Mouse (Mus musculus) heart, embryonic 12.5 days (tissue): ENCODE results near the gene Dgka. TPM values are rescaled to one million over a fixed set of nuclear protein-coding genes. Genes with fewer than 3 reads are reported as not detected.

Source experiments
- ATAC-seq: fragments of 200-750 bp; cut with Nextera tagmentation; 2 replicates; pipeline ENCODE4 v1.8.0; 2017; ENCODE audit warnings: moderate TSS enrichment, moderate library complexity; ENCODE audit not compliant: insufficient number of reproducible peaks, low FRiP score
- H3K27ac ChIP-seq: fragments of 300-500 bp; sonication (generic); 2 replicates; pipeline ENCODE4 v1.5.1; 2016; ENCODE audit warnings: mild to moderate bottlenecking, moderate library complexity; ENCODE audit not compliant: poor library complexity, severe bottlenecking
- H3K27me3 ChIP-seq: fragments of 300-500 bp; sonication (generic); replicated peaks from 2 replicates; pipeline ENCODE4 v1.6.1; 2016; ENCODE audit warnings: mild to moderate bottlenecking, moderate library complexity
- H3K36me3 ChIP-seq: fragments of 300-500 bp; sonication (generic); 2 replicates; pipeline ENCODE4 v1.6.1; 2016; ENCODE audit warnings: mild to moderate bottlenecking, moderate library complexity
- H3K4me1 ChIP-seq: fragments of 300-500 bp; sonication (generic); replicated peaks from 2 replicates; pipeline ENCODE4 v1.6.1; 2016; ENCODE audit warnings: mild to moderate bottlenecking
- H3K4me2 ChIP-seq: fragments of 300-500 bp; sonication (generic); 2 replicates; pipeline ENCODE4 v1.6.1; 2016; ENCODE audit warnings: mild to moderate bottlenecking, moderate library complexity
- H3K4me3 ChIP-seq: fragments of 300-500 bp; sonication (generic); 2 replicates; pipeline ENCODE4 v1.5.1; 2016; ENCODE audit warnings: mild to moderate bottlenecking
- H3K9ac ChIP-seq: fragments of 300-500 bp; sonication (generic); 2 replicates; pipeline ENCODE4 v1.6.1; 2016; ENCODE audit warnings: mild to moderate bottlenecking, moderate library complexity
- H3K9me3 ChIP-seq: fragments of 300-500 bp; sonication (generic); replicated peaks from 2 replicates; pipeline ENCODE4 v1.6.1; 2016; ENCODE audit warnings: mild to moderate bottlenecking, moderate library complexity
- WGBS: fragments of 180-500 bp; shearing (Covaris S2); methylation state at CpG from one replicate; pipeline ENCODE4 v1.1.7; 2016; 5-methylcytosine and 5-hydroxymethylcytosine counted together
- polyA plus RNA-seq: library from polyadenylated mRNA; unstranded; fragments of >200 nt; fragmentation: Nextera tagmentation; extraction: Ambion mirVana; gene quantifications from 2 replicates; pipeline ENCODE4 v1.2.1, GENCODE M21; 2016

Gene Dgka
- polyA plus RNA-seq, 1 experiment from 2014 or later: 4.4 TPM

DNA sequence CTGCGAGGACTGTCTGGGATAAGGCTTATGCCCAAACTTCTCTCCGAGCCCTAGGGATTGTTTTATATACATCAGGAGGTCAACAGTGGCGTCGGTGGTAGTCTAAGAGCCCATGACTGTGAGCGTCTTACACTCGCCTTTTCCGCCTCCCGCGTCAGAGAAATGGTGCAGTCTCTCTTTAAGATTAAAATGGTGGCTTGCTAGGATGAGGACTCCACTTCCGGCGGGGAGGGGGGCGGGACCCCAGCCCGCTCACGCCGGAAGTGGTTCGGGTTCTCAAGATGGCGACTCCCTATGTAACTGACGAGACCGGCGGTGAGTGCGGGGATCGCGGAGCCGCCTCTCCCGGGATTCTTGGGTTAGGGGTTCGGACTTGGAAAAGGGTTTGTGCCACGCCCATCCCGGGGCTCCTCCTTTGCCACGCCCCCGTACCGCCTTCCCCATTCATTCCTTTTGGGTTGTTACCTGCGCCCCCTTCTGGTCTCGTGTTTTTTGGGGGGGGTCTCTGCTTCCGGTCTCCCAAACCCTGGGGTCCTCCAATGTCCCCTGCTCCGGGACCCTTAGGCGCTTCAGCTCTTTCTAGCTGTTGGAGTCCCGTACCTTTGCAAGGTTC lies 3.7 kb upstream of the Dgka start:
- Histone ChIP-seq H3K27me3 (no peaks in the 10 kb centered on the region), H3K36me3 (peaks cover 11% of the 10 kb centered on the region), H3K9ac (peak overlapping the region; percentile 87), H3K27ac (peak overlapping the region; percentile 95), H3K9me3 (no peaks in the 10 kb centered on the region), H3K4me1 (peaks cover 19% of the 10 kb centered on the region), H3K4me2 (peak overlapping the region; percentile 88), H3K4me3 (peak overlapping the region; percentile 82)
- under 1% methylated on average over 37 of the region's 37 CpGs for WGBS
- ATAC-seq: peak; percentile 86

DNA sequence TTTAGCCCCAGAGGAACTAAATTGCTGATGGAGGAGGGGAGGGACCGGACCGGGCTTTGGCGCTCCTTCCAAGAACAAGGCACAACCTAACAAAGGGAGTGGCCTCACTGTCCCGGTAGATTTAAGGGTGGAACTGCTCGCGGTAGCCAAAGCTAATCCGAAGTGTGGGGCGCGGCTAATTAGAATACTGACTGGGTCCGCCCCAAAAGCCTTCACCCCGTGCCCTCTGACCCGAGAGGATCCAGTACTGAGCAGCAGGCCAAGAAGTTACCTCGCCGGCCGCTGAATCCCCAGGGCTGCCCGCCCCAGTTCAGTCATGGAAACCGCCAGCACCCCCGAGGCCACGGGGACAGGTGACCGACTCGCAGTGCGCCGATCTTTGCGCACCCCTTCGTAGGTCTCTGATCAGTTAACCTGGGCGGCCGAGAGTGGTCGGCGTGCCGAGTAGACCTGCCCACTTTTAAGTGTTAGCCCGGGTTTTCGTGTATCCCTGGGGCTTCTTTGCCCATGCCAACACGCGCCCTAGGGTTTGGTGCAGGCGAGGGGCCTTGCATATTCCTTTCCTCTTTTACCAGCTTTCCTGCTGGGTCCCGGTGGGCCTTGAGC lies 3.1 kb upstream of the Dgka start, which contains the start of gene Pym1:
Gene Pym1 (plus strand): TSS at position 244 of the 606 bp plus-strand sequence.
- peaks cover 6% of the 10 kb centered on the region for H3K36me3 ChIP-seq
- peaks cover 23% of the 10 kb centered on the region for H3K4me1 ChIP-seq
- peak within 1 kb of the TSS; percentile 87 for H3K9ac ChIP-seq
- peak within 1 kb of the TSS; percentile 82 for H3K4me3 ChIP-seq
- H3K27ac ChIP-seq: peak within 1 kb of the TSS; percentile 95
- no peaks in the 10 kb centered on the region for H3K9me3 ChIP-seq
- ATAC-seq: peak; percentile 78
- H3K27me3 ChIP-seq: 0 out of 2 replicates have a peak, but pooled peaks cover under 1% of the 10 kb centered on the region
- under 1% methylated on average over 36 of the region's 36 CpGs for WGBS
- H3K4me2 ChIP-seq: peak within 1 kb of the TSS; percentile 88

- Histone ChIP-seq H3K9ac (peak overlapping the region; percentile 87), H3K4me2 (peak overlapping the region; percentile 88), H3K4me1 (peaks cover 27% of the 10 kb centered on the region), H3K27ac (peak overlapping the region; percentile 95), H3K9me3 (no peaks in the 10 kb centered on the region), H3K4me3 (peak overlapping the region; percentile 82), H3K27me3 (peaks cover 6% of the 10 kb centered on the region), H3K36me3 (0 out of 2 replicates have a peak, but pooled peaks cover under 1% of the 10 kb centered on the region)
- 43% methylated on average over 9 of the region's 9 CpGs for WGBS
- no peak for ATAC-seq
These were observed 2.5 kb upstream of the Dgka start for GRCm38 (mm10) chr10:128746972-128747645.

DNA sequence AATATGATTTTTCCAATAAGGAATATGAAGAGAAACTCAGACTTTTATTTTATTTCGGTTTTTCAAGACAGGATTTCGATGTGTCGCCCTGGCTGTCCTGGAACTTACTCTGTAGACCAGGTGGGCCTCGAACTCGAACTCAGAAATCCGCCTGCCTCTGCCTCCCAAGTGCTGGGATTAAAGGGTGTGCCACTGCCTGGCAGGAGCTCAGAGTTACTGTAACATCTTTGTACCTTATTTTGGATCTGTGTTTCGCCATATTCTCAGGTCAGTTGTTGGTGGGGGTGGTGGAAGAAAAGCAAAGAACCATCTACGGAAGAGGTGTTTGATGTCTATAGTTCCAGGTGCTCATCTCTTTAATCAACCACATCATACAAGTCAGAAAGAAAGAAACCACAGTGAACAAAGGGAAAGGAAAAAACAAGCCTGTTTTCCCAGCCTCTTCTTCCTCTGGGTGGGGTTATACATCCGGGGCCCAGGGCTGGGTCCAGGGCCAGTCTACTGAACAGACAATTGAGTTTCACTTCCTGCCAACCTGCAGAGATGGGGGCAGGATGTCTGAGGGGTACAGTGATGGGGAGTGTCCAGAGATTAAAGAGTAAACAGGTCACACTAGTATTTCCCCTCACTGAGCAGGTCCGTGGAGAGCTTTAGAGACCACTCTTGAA lies 1.4 kb upstream of the Dgka start:
- H3K27ac ChIP-seq: no peak overlapping the region
- H3K9me3 ChIP-seq: no peaks in the 10 kb centered on the region
- H3K4me2 ChIP-seq: no peak overlapping the region
- ATAC-seq: no peak
- 88% methylated on average over 10 of the region's 10 CpGs for WGBS
- no peak overlapping the region for H3K4me3 ChIP-seq
- peaks cover 10% of the 10 kb centered on the region for H3K27me3 ChIP-seq
- H3K9ac ChIP-seq: no peak overlapping the region
- H3K4me1 ChIP-seq: peaks cover 27% of the 10 kb centered on the region
- no peaks in the 10 kb centered on the region for H3K36me3 ChIP-seq

DNA sequence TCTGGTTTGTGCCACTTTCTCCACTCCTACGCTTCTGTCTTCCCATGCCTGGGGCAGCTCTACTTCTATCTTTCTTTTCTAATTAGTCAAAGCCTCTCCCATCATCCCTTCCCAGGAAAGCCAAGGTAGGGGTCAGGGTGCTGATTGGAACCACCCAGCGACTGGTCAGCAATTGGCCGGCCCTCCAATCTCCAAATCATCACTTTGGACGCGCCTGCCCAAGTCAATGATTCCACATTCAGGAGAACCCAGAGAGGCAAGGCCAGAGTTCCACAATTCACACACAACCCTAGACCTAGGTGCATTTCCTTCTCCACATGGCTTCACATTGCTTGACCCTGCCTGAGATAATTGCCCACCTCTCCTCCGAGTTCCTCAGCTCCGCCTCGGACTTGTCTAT lies 444 bp downstream of the Dgka start:
- Histone ChIP-seq H3K4me2 (peak overlapping the region; percentile 93), H3K9ac (peak overlapping the region; percentile 79), H3K27ac (peak overlapping the region; percentile 56), H3K27me3 (peaks cover 10% of the 10 kb centered on the region), H3K36me3 (no peaks in the 10 kb centered on the region), H3K4me3 (peak overlapping the region; percentile 80), H3K9me3 (no peaks in the 10 kb centered on the region), H3K4me1 (peaks cover 20% of the 10 kb centered on the region)
- ATAC-seq: no peak
- 9% methylated on average over 8 of the region's 8 CpGs for WGBS

- peak; percentile 62 for ATAC-seq
- H3K27me3 ChIP-seq: peaks cover 10% of the 10 kb centered on the region
- under 1% methylated on average over 36 of the region's 37 CpGs for WGBS
- H3K36me3 ChIP-seq: no peaks in the 10 kb centered on the region
- H3K9me3 ChIP-seq: no peaks in the 10 kb centered on the region
- peak overlapping the region; percentile 56 for H3K27ac ChIP-seq
- peak overlapping the region; percentile 93 for H3K4me2 ChIP-seq
- H3K4me1 ChIP-seq: peaks cover 17% of the 10 kb centered on the region
- peak overlapping the region; percentile 80 for H3K4me3 ChIP-seq
- H3K9ac ChIP-seq: peak overlapping the region; percentile 79
These were observed 864 bp downstream of the Dgka start for GRCm38 (mm10) chr10:128743791-128744191.

DNA sequence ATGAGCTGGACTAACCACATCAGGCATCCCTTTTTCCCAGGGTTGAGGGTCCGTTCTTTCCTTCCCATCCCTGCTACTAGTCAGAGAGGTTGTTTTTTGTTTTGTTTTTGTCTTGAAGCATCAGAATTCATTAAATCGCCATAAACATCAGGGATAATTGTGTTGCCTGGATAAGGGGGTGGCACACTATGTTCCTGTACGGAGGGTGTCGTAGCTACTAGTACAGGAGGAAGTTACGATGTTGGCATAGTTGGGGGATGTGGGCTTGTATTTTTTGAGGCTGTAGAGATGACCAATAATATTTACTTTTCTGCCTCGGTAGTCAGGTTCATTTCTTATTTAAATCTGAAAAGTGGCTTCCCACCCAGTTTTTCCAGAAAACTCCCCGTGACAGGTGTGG lies 1.4 kb downstream of the Dgka start:
- 4% methylated on average over 7 of the region's 7 CpGs for WGBS
- peaks cover 17% of the 10 kb centered on the region for H3K4me1 ChIP-seq
- H3K9me3 ChIP-seq: no peaks in the 10 kb centered on the region
- no peak for ATAC-seq
- peaks cover 10% of the 10 kb centered on the region for H3K27me3 ChIP-seq
- peak overlapping the region; percentile 56 for H3K27ac ChIP-seq
- H3K4me3 ChIP-seq: peak overlapping the region; percentile 80
- H3K4me2 ChIP-seq: peak overlapping the region; percentile 93
- peak overlapping the region; percentile 79 for H3K9ac ChIP-seq
- no peaks in the 10 kb centered on the region for H3K36me3 ChIP-seq

DNA sequence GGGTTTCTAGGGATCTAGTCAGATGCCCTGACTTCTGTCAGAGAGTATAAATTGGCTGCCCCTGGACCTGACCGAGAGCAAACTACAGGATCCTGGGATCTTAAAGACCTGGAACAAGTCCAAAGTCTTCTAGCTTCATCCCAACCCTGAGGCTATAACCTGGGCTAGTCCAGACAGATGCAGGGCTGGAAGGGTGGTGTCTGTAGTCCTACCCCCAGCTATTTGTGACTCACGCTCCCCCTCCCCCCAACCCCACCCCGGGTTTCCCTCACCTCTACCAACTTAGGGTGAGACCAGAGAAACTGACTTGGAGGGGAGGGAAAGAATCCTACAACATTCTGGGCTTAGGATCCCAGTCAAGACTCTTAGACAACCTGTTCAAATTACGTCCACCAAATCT lies 2.0 kb downstream of the Dgka start:
- no peaks in the 10 kb centered on the region for H3K9me3 ChIP-seq
- no peak overlapping the region for H3K27ac ChIP-seq
- H3K9ac ChIP-seq: peak overlapping the region; percentile 36; the same call in 1 of the 2 replicates
- no peak for ATAC-seq
- peaks cover 20% of the 10 kb centered on the region for H3K4me1 ChIP-seq
- H3K36me3 ChIP-seq: no peaks in the 10 kb centered on the region
- 32% methylated on average over 4 of the region's 4 CpGs for WGBS
- peak overlapping the region; percentile 93 for H3K4me2 ChIP-seq
- peak overlapping the region; percentile 80 for H3K4me3 ChIP-seq
- peaks cover 10% of the 10 kb centered on the region for H3K27me3 ChIP-seq

GRCm38 (mm10) chr10:128740296-128740695 lies 4.4 kb downstream of the Dgka start:
- Histone ChIP-seq H3K9me3 (no peaks in the 10 kb centered on the region), H3K4me1 (peaks cover 25% of the 10 kb centered on the region), H3K36me3 (0 out of 2 replicates have a peak, but pooled peaks cover 2% of the 10 kb centered on the region), H3K9ac (no peak overlapping the region), H3K4me2 (no peak overlapping the region), H3K27me3 (peaks cover 10% of the 10 kb centered on the region), H3K4me3 (no peak overlapping the region), H3K27ac (no peak overlapping the region)
- WGBS: 26% methylated on average over 2 of the region's 2 CpGs
- ATAC-seq: no peak

DNA sequence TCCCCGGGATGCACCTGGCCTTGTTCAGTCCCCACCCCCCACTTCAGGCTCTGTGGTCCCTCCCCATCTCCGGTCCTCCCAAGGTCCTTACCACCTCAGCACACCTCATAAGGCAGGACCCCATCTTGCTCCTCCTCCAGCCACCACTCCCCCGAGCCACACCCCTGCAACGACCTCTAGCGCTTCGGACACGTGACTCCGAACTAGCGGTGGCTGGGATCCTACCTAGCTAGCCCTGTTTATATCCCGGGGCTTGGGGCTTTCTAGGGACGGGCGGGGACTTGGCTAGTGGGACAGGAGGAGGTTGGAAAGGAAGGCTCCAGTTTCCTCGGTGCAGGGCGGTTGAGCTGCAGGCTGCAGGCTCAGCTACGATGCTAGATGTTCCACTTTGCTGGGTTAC lies 7.2 kb downstream of the Dgka start:
- Histone ChIP-seq H3K27ac (no peak overlapping the region), H3K36me3 (peaks cover 9% of the 10 kb centered on the region; the same call in 1 of the 2 replicates), H3K9me3 (peaks cover 4% of the 10 kb centered on the region; the same call in 1 of the 2 replicates), H3K4me3 (peak overlapping the region; percentile 18), H3K9ac (peak overlapping the region; percentile 26; the same call in 1 of the 2 replicates), H3K4me2 (peak overlapping the region; percentile 62), H3K27me3 (peaks cover 7% of the 10 kb centered on the region), H3K4me1 (peaks cover 9% of the 10 kb centered on the region)
- WGBS: 4% methylated on average over 15 of the region's 15 CpGs
- ATAC-seq: peak; percentile 63

DNA sequence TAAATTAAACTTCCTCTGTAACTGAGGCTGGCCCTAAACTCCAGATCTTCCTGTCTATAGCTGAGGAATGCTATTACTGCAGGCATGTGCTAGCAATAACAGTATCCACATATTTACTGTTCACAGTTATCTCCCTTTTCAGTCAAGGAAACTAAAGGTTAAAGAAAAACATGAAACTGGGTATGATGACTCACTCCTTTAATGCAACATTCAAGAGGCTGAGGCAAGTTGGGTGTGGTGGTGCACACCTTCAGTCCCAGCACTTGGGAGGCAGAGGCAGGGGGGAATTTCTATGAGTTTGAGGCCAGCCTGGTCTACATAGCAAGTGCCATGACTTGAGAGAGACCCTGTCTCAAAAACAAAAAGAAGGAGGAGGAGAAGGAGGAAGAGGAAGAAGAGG lies 12.7 kb downstream of the Dgka start:
- peaks cover 4% of the 10 kb centered on the region; the same call in 1 of the 2 replicates for H3K9me3 ChIP-seq
- H3K4me2 ChIP-seq: no peak overlapping the region
- H3K27me3 ChIP-seq: no peaks in the 10 kb centered on the region
- no peak for ATAC-seq
- H3K27ac ChIP-seq: no peak overlapping the region
- no peaks in the 10 kb centered on the region for H3K4me1 ChIP-seq
- H3K9ac ChIP-seq: no peak overlapping the region
- peaks cover 9% of the 10 kb centered on the region; the same call in 1 of the 2 replicates for H3K36me3 ChIP-seq
- H3K4me3 ChIP-seq: no peak overlapping the region
